ENCODE assay signal across 17 mouse cellular contexts in the genomic region with DNA sequence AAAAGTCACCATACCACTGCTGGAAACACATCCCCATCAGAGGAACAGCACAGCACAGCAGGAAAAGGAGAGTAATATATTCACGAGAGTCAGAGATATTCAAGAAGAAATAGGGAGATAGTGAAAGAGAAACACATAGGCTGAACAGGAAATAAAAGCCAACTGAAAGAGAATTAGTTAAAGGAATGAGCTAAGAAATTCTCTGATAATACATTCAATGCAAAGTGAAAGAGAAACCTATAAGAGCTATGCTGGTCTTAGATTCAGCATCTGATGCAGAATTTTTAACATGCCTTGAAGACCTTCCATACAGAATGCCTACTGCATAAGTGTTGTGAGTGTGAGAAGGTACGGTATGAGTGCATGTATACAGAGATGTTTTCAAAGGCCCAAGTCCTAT.
"Had no signal": no experiment of that assay in that cellular context is flagged by ENCODE, and none has a peak within 500 bp of the region (broad histone marks: within the 10 kb centered on the region; RNA-seq: fewer than 3 reads in every experiment).

No protein-coding gene starts in this region.

- DNase-seq: liver, postnatal 0 days; lung, adult 2 months; lung, postnatal 14 days; lung, postnatal 36 days; retina, postnatal 1 day; right cerebral cortex, adult 18-20 months; right cerebral cortex, postnatal 25 days; right cerebral cortex, postnatal 4 days; spleen, adult 18-20 months; thymus, adult 18-20 months; thymus, postnatal 14 days; thymus, postnatal 36 days had no signal

- ATAC-seq: liver, postnatal 0 days; lung, postnatal 0 days; midbrain, embryonic 13.5 days; midbrain, embryonic 15.5 days had no signal

- H3K36me3 ChIP-seq: lung, embryonic 15.5 days; midbrain, embryonic 13.5 days; midbrain, embryonic 15.5 days had no signal

- H3K27me3 ChIP-seq: lung, embryonic 15.5 days; midbrain, embryonic 13.5 days; midbrain, embryonic 15.5 days; neural tube, embryonic 12.5 days had no signal

- H3K9me3 ChIP-seq: lung, embryonic 15.5 days; midbrain, embryonic 13.5 days; midbrain, embryonic 15.5 days; neural tube, embryonic 12.5 days had no signal

- H3K4me3 ChIP-seq: lung, embryonic 15.5 days; midbrain, embryonic 13.5 days; midbrain, embryonic 15.5 days; neural tube, embryonic 12.5 days had no signal
